Mouse (Mus musculus) frontal cortex, postnatal 36 days (tissue): ENCODE measurements around the gene Barhl1.

ENCODE experiments used
- DNase-seq, 2 experiments: peaks; one replicate each; pipeline ENCODE4 v3.0.0; 2022; ENCODE audit warnings: low spot score in 2 of 2

Gene Barhl1

GRCm38 (mm10) chr2:28863857-28864256, 52.6 kb downstream of the Barhl1 start:
- DNase-seq: no peak

- no peak for DNase-seq
These were observed 55.6 kb downstream of the Barhl1 start for GRCm38 (mm10) chr2:28860678-28861423.

- no peak for DNase-seq
These were observed 57.2 kb downstream of the Barhl1 start for GRCm38 (mm10) chr2:28859303-28859702.
